In genomic region chr1:23762782-23763630, GRCm38 (mm10) we compare ENCODE assay signal across 8 mouse cellular contexts. TPM values are rescaled to one million over a fixed set of nuclear protein-coding genes. Genes with fewer than 3 reads are reported as not detected.
DNase-seq lines count a peak whose midpoint lies in the region; ATAC-seq and TF ChIP-seq lines count a peak whose summit lies in the region.

No protein-coding gene starts in this region.

- 1% methylated on average over 65 of the region's 65 CpGs for WGBS in forebrain, embryonic 11.5 days
- WGBS in heart, embryonic 16.5 days: 1% methylated on average over 65 of the region's 65 CpGs
- WGBS in liver, embryonic 13.5 days (ENCODE audit: insufficient replicate concordance): 4% methylated on average over 64 of the region's 65 CpGs
- WGBS in neural tube, embryonic 12.5 days: under 1% methylated on average over 65 of the region's 65 CpGs
- WGBS in stomach, postnatal 0 days: 1% methylated on average over 63 of the region's 65 CpGs

- H3K36me3 ChIP-seq in forebrain, embryonic 11.5 days (ENCODE audit: control insufficient read depth, insufficient read depth, low read length): no peaks in the 10 kb centered on the region
- H3K36me3 ChIP-seq in heart, embryonic 16.5 days (ENCODE audit: control insufficient read depth, insufficient read depth): no peaks in the 10 kb centered on the region
- H3K36me3 ChIP-seq in liver, embryonic 13.5 days: no peaks in the 10 kb centered on the region
- no peaks in the 10 kb centered on the region for H3K36me3 ChIP-seq in neural tube, embryonic 12.5 days
- no peaks in the 10 kb centered on the region for H3K36me3 ChIP-seq in stomach, postnatal 0 days (ENCODE audit: control insufficient read depth, insufficient read depth, low read length)

- peaks cover 20% of the 10 kb centered on the region for H3K27me3 ChIP-seq in forebrain, embryonic 11.5 days (ENCODE audit: control insufficient read depth, insufficient read depth, low read length)
- peaks cover 46% of the 10 kb centered on the region for H3K27me3 ChIP-seq in heart, embryonic 16.5 days (ENCODE audit: control insufficient read depth, insufficient read depth, low read length)
- H3K27me3 ChIP-seq in liver, embryonic 13.5 days: peaks cover 56% of the 10 kb centered on the region
- peaks cover 33% of the 10 kb centered on the region for H3K27me3 ChIP-seq in neural tube, embryonic 12.5 days (replicated peaks)
- peaks cover 10% of the 10 kb centered on the region; the same call in 1 of the 2 replicates for H3K27me3 ChIP-seq in stomach, postnatal 0 days (ENCODE audit: control insufficient read depth, insufficient read depth, low read length)

- H3K9me3 ChIP-seq in forebrain, embryonic 11.5 days (ENCODE audit: control insufficient read depth, low read length): no peaks in the 10 kb centered on the region
- H3K9me3 ChIP-seq in heart, embryonic 16.5 days (replicated peaks; ENCODE audit: control insufficient read depth, low read length): no peaks in the 10 kb centered on the region
- H3K9me3 ChIP-seq in liver, embryonic 13.5 days (replicated peaks): no peaks in the 10 kb centered on the region
- no peaks in the 10 kb centered on the region for H3K9me3 ChIP-seq in neural tube, embryonic 12.5 days
- no peaks in the 10 kb centered on the region for H3K9me3 ChIP-seq in stomach, postnatal 0 days (ENCODE audit: control insufficient read depth, low read length)

- peaks cover 6% of the 10 kb centered on the region for H3K4me1 ChIP-seq in forebrain, embryonic 11.5 days (replicated peaks; ENCODE audit: control insufficient read depth, insufficient read depth, low read length)
- H3K4me1 ChIP-seq in heart, embryonic 16.5 days (ENCODE audit: control insufficient read depth, insufficient read depth, low read length): peaks cover 10% of the 10 kb centered on the region
- H3K4me1 ChIP-seq in liver, embryonic 13.5 days (replicated peaks): peaks cover 5% of the 10 kb centered on the region
- H3K4me1 ChIP-seq in neural tube, embryonic 12.5 days: peaks cover 15% of the 10 kb centered on the region; the same call in 1 of the 2 replicates
- H3K4me1 ChIP-seq in stomach, postnatal 0 days (replicated peaks; ENCODE audit: control insufficient read depth, insufficient read depth): peaks cover 6% of the 10 kb centered on the region; the same call in 1 of the 2 replicates

- peak; percentile 94 for ATAC-seq in forebrain, embryonic 11.5 days (replicated peaks; ENCODE audit: low FRiP score)
- peak; percentile 89 for ATAC-seq in heart, embryonic 16.5 days (replicated peaks; ENCODE audit: extremely low read depth, insufficient read depth, low FRiP score)
- peak; percentile 73 for ATAC-seq in liver, embryonic 13.5 days (ENCODE audit: low read depth)
- peak; percentile 90 for ATAC-seq in neural tube, embryonic 12.5 days (ENCODE audit: low FRiP score, low read depth)
- peak; percentile 92 for ATAC-seq in stomach, postnatal 0 days (ENCODE audit: low FRiP score, low TSS enrichment)

- H3K4me2 ChIP-seq in forebrain, embryonic 11.5 days (ENCODE audit: low read depth, low read length, severe bottlenecking): peak overlapping the region; percentile 97
- H3K4me2 ChIP-seq in heart, embryonic 16.5 days (ENCODE audit: low read depth, low read length): peak overlapping the region; percentile 100
- peak overlapping the region; percentile 67 for H3K4me2 ChIP-seq in liver, embryonic 13.5 days
- peak overlapping the region; percentile 94 for H3K4me2 ChIP-seq in neural tube, embryonic 12.5 days (replicated peaks)
- H3K4me2 ChIP-seq in stomach, postnatal 0 days (replicated peaks; ENCODE audit: low read depth): peak overlapping the region; percentile 94

- peak overlapping the region; percentile 63 for H3K9ac ChIP-seq in forebrain, embryonic 11.5 days (ENCODE audit: low read length)
- peak overlapping the region; percentile 4; the same call in 1 of the 2 replicates for H3K9ac ChIP-seq in heart, embryonic 16.5 days (ENCODE audit: low read length)
- no peak overlapping the region for H3K9ac ChIP-seq in liver, embryonic 13.5 days
- peak overlapping the region; percentile 62 for H3K9ac ChIP-seq in neural tube, embryonic 12.5 days
- H3K9ac ChIP-seq in stomach, postnatal 0 days (ENCODE audit: low read length): 0 out of 2 replicates have a peak overlapping the region, but pooled peaks have one; percentile 18

- no peak overlapping the region for H3K27ac ChIP-seq in forebrain, embryonic 11.5 days (ENCODE audit: low read depth, low read length)
- H3K27ac ChIP-seq in heart, embryonic 16.5 days (ENCODE audit: low read length): no peak overlapping the region
- H3K27ac ChIP-seq in liver, embryonic 13.5 days: no peak overlapping the region
- H3K27ac ChIP-seq in neural tube, embryonic 12.5 days: no peak overlapping the region
- H3K27ac ChIP-seq in stomach, postnatal 0 days (replicated peaks): no peak overlapping the region

- peak; percentile 95 for TF ChIP-seq CTCF in stomach, postnatal 0 days (IDR thresholded peaks at IDR 0.05; ENCODE audit: low read depth)

- DNase-seq in CD4-positive, CD25-positive, alpha-beta regulatory T cell, adult 2 months (ENCODE audit: low read depth, low spot score): peak; percentile 78
- peak; percentile 56 for DNase-seq in c-Kit-positive CD71-positive TER-119-negative erythroid progenitor cells, embryonic 14.5 days (ENCODE audit: low read depth)
- DNase-seq in forebrain, embryonic 11.5 days (ENCODE audit: low spot score): peak; percentile 99
- DNase-seq in kidney, postnatal 25 days: peak; percentile 94 to 95
- peak; percentile 52 for DNase-seq in liver, embryonic 13.5 days
- DNase-seq in stomach, postnatal 0 days (ENCODE audit: low spot score): peak; percentile 93

- no peak for TF ChIP-seq EP300 in stomach, postnatal 0 days (optimal IDR thresholded peaks at IDR 0.05)

- peak overlapping the region; percentile 57 for H3K4me3 ChIP-seq in forebrain, embryonic 11.5 days (ENCODE audit: low read depth, low read length)
- peak overlapping the region; percentile 73 for H3K4me3 ChIP-seq in heart, embryonic 16.5 days (ENCODE audit: low read length)
- H3K4me3 ChIP-seq in liver, embryonic 13.5 days (replicated peaks): peak overlapping the region; percentile 51
- H3K4me3 ChIP-seq in neural tube, embryonic 12.5 days: peak overlapping the region; percentile 67
- H3K4me3 ChIP-seq in stomach, postnatal 0 days (ENCODE audit: low read depth, low read length): peak overlapping the region; percentile 52

RNA-seq across cellular contexts. Expression of gene B3gat2, which starts 1.5 kb away (rescaled TPM):
- polyA plus RNA-seq in forebrain, embryonic 11.5 days (2014; fragmentation: Nextera tagmentation; extraction: Ambion mirVana): 1.0 and 1.1 TPM in 2 replicates
- polyA plus RNA-seq in heart, embryonic 16.5 days (2015; fragmentation: Nextera tagmentation; extraction: Ambion mirVana): 0.46 and 0.50 TPM in 2 replicates
- polyA plus RNA-seq in liver, embryonic 13.5 days (2015; fragmentation: Nextera tagmentation; extraction: Ambion mirVana): 0.12 and 0.17 TPM in 2 replicates
- polyA plus RNA-seq in neural tube, embryonic 12.5 days (2016; fragmentation: Nextera tagmentation; extraction: Ambion mirVana): 5.6 and 6.1 TPM in 2 replicates
- 0.12 and 0.19 TPM in 2 replicates for polyA plus RNA-seq in stomach, postnatal 0 days (2015; fragmentation: Nextera tagmentation; extraction: Ambion mirVana)
